Mouse (Mus musculus): ENCODE results near the gene Atp6v1c2.

Atp6v1c2 gene

GRCm38 (mm10) chr12:17333459-17333858 lies 4.3 kb upstream of the Atp6v1c2 start:
- no peak for DNase-seq (ENCODE audit: low read depth, low spot score)

- no peak for DNase-seq (ENCODE audit: low read depth, low spot score)
Measured at GRCm38 (mm10) chr12:17324549-17325470, 4.3 kb downstream of the Atp6v1c2 start.

- DNase-seq (ENCODE audit: low read depth, low spot score) = no peak
Measured at GRCm38 (mm10) chr12:17318453-17318852, 10.7 kb downstream of the Atp6v1c2 start.

- DNase-seq (ENCODE audit: low read depth, low spot score) = no peak
Measured at GRCm38 (mm10) chr12:17317970-17318369, 11.2 kb downstream of the Atp6v1c2 start.

- DNase-seq (ENCODE audit: low read depth, low spot score) = no peak
Measured at GRCm38 (mm10) chr12:17316096-17316495, 13.1 kb downstream of the Atp6v1c2 start.

- DNase-seq (ENCODE audit: low read depth, low spot score) = no peak
Measured at GRCm38 (mm10) chr12:17310852-17311839, 18.0 kb downstream of the Atp6v1c2 start.

- DNase-seq (ENCODE audit: low read depth, low spot score) = no peak
Measured at GRCm38 (mm10) chr12:17308246-17308645, 20.9 kb downstream of the Atp6v1c2 start.

- no peak for DNase-seq (ENCODE audit: low read depth, low spot score)
Measured at GRCm38 (mm10) chr12:17305445-17305844, 23.7 kb downstream of the Atp6v1c2 start.

- no peak for DNase-seq (ENCODE audit: low read depth, low spot score)
Measured at GRCm38 (mm10) chr12:17299902-17300301, 29.3 kb downstream of the Atp6v1c2 start.

GRCm38 (mm10) chr12:17296899-17297298 lies 32.3 kb downstream of the Atp6v1c2 start:
- no peak for DNase-seq (ENCODE audit: low read depth, low spot score)

- DNase-seq (ENCODE audit: low read depth, low spot score) = no peak
Measured at GRCm38 (mm10) chr12:17290569-17290968, 38.6 kb downstream of the Atp6v1c2 start.

GRCm38 (mm10) chr12:17289913-17290312 lies 39.2 kb downstream of the Atp6v1c2 start:
- no peak for DNase-seq (ENCODE audit: low read depth, low spot score)

- no peak for DNase-seq (ENCODE audit: low read depth, low spot score)
Measured at GRCm38 (mm10) chr12:17289060-17289459, 40.1 kb downstream of the Atp6v1c2 start.

GRCm38 (mm10) chr12:17288496-17288895 lies 40.7 kb downstream of the Atp6v1c2 start:
- DNase-seq (ENCODE audit: low read depth, low spot score) = no peak

GRCm38 (mm10) chr12:17273841-17274240 lies 55.3 kb downstream of the Atp6v1c2 start:
- no peak for DNase-seq (ENCODE audit: low read depth, low spot score)

- no peak for DNase-seq (ENCODE audit: low read depth, low spot score)
Measured at GRCm38 (mm10) chr12:17271272-17271671, 57.9 kb downstream of the Atp6v1c2 start.

GRCm38 (mm10) chr12:17267316-17267715 lies 61.8 kb downstream of the Atp6v1c2 start:
- DNase-seq (ENCODE audit: low read depth, low spot score) = no peak

- no peak for DNase-seq (ENCODE audit: low read depth, low spot score)
Measured at GRCm38 (mm10) chr12:17266673-17266990, 62.5 kb downstream of the Atp6v1c2 start.

- peak; percentile 87 for DNase-seq (ENCODE audit: low read depth, low spot score)
Measured at GRCm38 (mm10) chr12:17265971-17266672, 63.0 kb downstream of the Atp6v1c2 start, which contains the start of gene Pdia6. Gene Pdia6, plus strand, starts transcription at chr12:17266545.

- DNase-seq (ENCODE audit: low read depth, low spot score) = no peak
Measured at GRCm38 (mm10) chr12:17264826-17265225, 64.3 kb downstream of the Atp6v1c2 start.

- DNase-seq (ENCODE audit: low read depth, low spot score) = no peak
Measured at GRCm38 (mm10) chr12:17263881-17264280, 65.3 kb downstream of the Atp6v1c2 start.

GRCm38 (mm10) chr12:17261005-17261404 lies 68.2 kb downstream of the Atp6v1c2 start:
- no peak for DNase-seq (ENCODE audit: low read depth, low spot score)

Measured in WW6 (cell line).